Mouse (Mus musculus) embryonic fibroblast, embryonic 13.5 days (primary cell): ENCODE measurements at regions not wholly inside any gene's neighbourhood (a gene's known extent, or its start where the extent isn't known, plus 50 kb on each side); places are given as distances from the start of the nearest gene placed in this dataset.

Experiments
- H3K27ac ChIP-seq: 2 replicates; pipeline ENCODE4 v1.5.1; 2012; ENCODE audit warnings: low read length, control low read depth, inconsistent platforms; ENCODE audit not compliant: insufficient read depth
- H3K4me1 ChIP-seq: 2 replicates; pipeline ENCODE4 v1.6.1; 2011; ENCODE audit warnings: low read length; ENCODE audit not compliant: control insufficient read depth, insufficient read depth
- H3K4me3 ChIP-seq: 2 replicates; pipeline ENCODE4 v1.5.1; 2011; ENCODE audit warnings: mild to moderate bottlenecking, control low read depth, low read length; ENCODE audit not compliant: insufficient read depth
- CTCF ChIP-seq: IDR thresholded peaks from 2 replicates; pipeline ENCODE4 v1.5.1; 2011; ENCODE audit warnings: mild to moderate bottlenecking, control low read depth, low read length, moderate library complexity, borderline replicate concordance; ENCODE audit not compliant: insufficient read depth
- POLR2A ChIP-seq: IDR thresholded peaks from 2 replicates; pipeline ENCODE4 v1.6.1; 2011; ENCODE audit warnings: low read depth, mild to moderate bottlenecking, control low read depth, low read length, moderate library complexity

DNA sequence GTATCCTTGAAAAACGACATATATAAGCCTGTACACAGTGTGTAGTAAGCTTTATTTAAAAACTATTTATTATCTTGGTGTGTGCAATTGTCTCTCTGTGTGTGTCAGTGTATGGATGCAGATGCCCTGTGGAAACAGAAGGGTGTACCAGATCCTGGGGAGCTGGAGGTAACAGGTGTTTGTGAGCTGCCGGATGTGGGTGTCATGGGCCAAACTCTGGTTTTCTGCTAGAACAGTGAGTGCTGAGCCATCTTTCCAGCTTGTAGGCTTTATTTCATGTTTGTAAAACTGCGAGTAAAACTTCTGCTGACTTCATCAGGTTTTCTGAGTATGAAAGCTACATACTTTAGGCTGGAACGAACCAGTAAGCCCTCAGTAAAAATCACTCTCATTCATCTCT is 322.3 kb upstream of the Gm5148 start:
- Histone ChIP-seq H3K4me1 (peaks cover 12% of the 10 kb centered on the region; the same call in 1 of the 2 replicates), H3K27ac (no peak overlapping the region), H3K4me3 (no peak overlapping the region)
- TF ChIP-seq CTCF (no peak), POLR2A (no peak)

GRCm38 (mm10) chr3:38045989-38046388 is 321.7 kb upstream of the Gm5148 start:
- Histone ChIP-seq H3K4me1 (peaks cover 12% of the 10 kb centered on the region; the same call in 1 of the 2 replicates), H3K4me3 (no peak overlapping the region), H3K27ac (no peak overlapping the region)
- TF ChIP-seq CTCF (no peak), POLR2A (no peak)

- no peak overlapping the region for H3K27ac ChIP-seq
- no peak overlapping the region for H3K4me3 ChIP-seq
- TF ChIP-seq CTCF (no peak), POLR2A (no peak)
- peaks cover 12% of the 10 kb centered on the region; the same call in 1 of the 2 replicates for H3K4me1 ChIP-seq
These were observed 321.2 kb upstream of the Gm5148 start for GRCm38 (mm10) chr3:38045523-38045922.

- Histone ChIP-seq H3K4me3 (no peak overlapping the region), H3K27ac (no peak overlapping the region), H3K4me1 (peaks cover 10% of the 10 kb centered on the region; the same call in 1 of the 2 replicates)
- TF ChIP-seq POLR2A = no peak
These were observed 320.0 kb upstream of the Gm5148 start for GRCm38 (mm10) chr3:38044338-38044737.

DNA sequence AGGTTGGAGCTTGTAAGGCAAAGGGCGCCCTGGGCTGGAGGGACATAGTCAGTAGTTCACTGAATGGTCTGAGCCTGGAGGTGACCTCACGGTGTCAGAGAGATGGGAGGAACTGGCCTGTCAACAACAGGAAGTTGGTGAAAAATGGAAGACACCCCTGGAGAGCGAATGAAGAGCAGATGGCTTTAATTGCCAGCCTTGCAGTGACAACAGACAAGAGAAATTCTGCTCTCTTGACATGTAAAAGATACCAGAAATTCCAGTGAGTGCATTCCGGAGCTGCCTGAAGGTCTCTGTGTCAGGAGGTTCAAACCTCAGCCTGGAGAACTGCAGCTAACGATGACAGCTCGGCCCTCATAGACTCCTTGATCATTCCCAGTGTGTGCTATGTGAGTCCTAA is 318.3 kb upstream of the Gm5148 start:
- Histone ChIP-seq H3K4me1 (peaks cover 10% of the 10 kb centered on the region; the same call in 1 of the 2 replicates), H3K27ac (peak overlapping the region; percentile 38; the same call in 1 of the 2 replicates), H3K4me3 (no peak overlapping the region)
- no peak for TF ChIP-seq CTCF
- no peak for TF ChIP-seq POLR2A

DNA sequence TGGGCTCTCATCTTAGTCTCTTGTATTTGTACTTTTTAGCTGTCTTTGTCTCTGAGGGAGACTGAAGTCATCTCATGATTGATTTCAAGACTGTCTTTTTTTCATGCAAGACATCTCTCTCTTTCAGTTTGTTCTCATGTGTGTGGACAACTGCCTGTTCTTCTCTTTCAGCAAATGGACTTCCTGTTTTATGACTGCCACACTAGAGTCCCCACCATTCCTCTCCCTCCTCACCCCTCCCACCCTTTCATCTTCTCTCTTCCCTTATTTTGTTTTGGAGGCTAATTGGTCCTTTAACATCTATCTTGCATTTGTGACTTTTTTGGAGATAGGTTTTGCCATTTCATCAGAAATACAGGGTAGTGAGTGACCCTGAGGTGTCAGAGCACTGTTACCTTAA is 311.8 kb upstream of the Gm5148 start:
- no peak overlapping the region for H3K4me3 ChIP-seq
- H3K27ac ChIP-seq = no peak overlapping the region
- no peak for TF ChIP-seq CTCF
- TF ChIP-seq POLR2A = no peak
- H3K4me1 ChIP-seq = no peaks in the 10 kb centered on the region

GRCm38 (mm10) chr3:38034138-38034537 is 309.8 kb upstream of the Gm5148 start:
- no peak overlapping the region for H3K4me3 ChIP-seq
- no peaks in the 10 kb centered on the region for H3K4me1 ChIP-seq
- TF ChIP-seq CTCF (no peak), POLR2A (no peak)
- H3K27ac ChIP-seq = no peak overlapping the region

GRCm38 (mm10) chr3:38014768-38015167 is 290.5 kb upstream of the Gm5148 start:
- Histone ChIP-seq H3K4me1 (peaks cover 6% of the 10 kb centered on the region; the same call in 1 of the 2 replicates), H3K4me3 (no peak overlapping the region), H3K27ac (no peak overlapping the region)
- TF ChIP-seq CTCF = no peak
- no peak for TF ChIP-seq POLR2A

DNA sequence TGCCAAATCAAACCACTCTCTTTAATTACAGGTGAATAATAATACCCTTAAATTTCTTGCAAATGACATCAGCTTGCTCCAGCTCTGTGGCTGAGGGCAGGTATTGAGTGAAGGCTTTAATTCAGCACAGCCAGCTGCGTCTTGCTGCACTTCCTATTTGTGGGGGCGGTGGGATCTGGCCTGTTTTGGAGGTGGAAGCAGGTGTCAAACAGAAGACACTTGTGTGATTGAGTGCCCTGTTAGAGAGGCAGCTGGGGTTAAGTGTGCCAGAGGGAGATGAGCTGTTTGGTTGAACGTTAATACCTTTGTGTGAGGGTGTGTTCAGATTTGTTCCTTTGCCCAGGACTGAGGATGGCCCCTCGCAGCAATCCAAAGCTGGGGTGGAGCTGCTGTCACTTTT is 284.9 kb upstream of the Gm5148 start:
- Histone ChIP-seq H3K4me3 (no peak overlapping the region), H3K4me1 (no peaks in the 10 kb centered on the region), H3K27ac (no peak overlapping the region)
- no peak for TF ChIP-seq POLR2A
- no peak for TF ChIP-seq CTCF

- TF ChIP-seq POLR2A (no peak), CTCF (no peak)
- Histone ChIP-seq H3K4me1 (no peaks in the 10 kb centered on the region), H3K4me3 (no peak overlapping the region), H3K27ac (no peak overlapping the region)
These were observed 284.0 kb upstream of the Gm5148 start for GRCm38 (mm10) chr3:38008321-38008720.

DNA sequence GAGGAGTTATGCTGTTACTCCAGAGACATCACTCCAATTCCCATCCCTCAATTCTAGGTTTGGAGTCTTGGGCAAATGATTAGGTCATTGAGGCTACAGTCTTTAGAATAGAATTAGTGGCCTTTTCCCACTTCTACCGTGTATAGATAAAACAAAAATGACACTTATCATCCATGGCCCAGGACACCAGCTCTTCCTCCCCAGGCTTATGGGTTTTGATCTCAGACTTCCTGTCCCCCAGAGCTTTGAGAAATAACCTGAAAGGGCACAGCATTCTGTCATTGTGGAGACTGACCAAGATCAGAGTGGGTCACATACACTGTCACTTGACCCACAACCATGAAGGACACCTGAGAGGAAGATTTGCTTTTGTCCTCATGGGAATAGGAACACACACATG is 283.3 kb upstream of the Gm5148 start:
- no peak overlapping the region for H3K4me3 ChIP-seq
- TF ChIP-seq CTCF = no peak
- TF ChIP-seq POLR2A = no peak
- H3K27ac ChIP-seq = no peak overlapping the region
- H3K4me1 ChIP-seq = no peaks in the 10 kb centered on the region

GRCm38 (mm10) chr3:38002275-38002674 is 278.0 kb upstream of the Gm5148 start:
- H3K4me1 ChIP-seq = no peaks in the 10 kb centered on the region
- no peak overlapping the region for H3K4me3 ChIP-seq
- TF ChIP-seq CTCF (no peak), POLR2A (no peak)
- no peak overlapping the region for H3K27ac ChIP-seq
